Mouse (Mus musculus) CH12.LX (cell line): ENCODE results near the gene Tmem115. TPM values are rescaled to one million over a fixed set of nuclear protein-coding genes. Genes with fewer than 3 reads are reported as not detected.

Experiments used
- DNase-seq: peaks from one replicate; pipeline ENCODE4 v3.0.0-alpha.2; 2013; ENCODE audit errors: extremely low read depth
- H3K27ac ChIP-seq: 2 replicates; pipeline ENCODE4 v1.5.1; 2012; ENCODE audit warnings: low read depth, mild to moderate bottlenecking, control low read depth, moderate library complexity; ENCODE audit not compliant: insufficient read depth
- H3K27me3 ChIP-seq: replicated peaks from 2 replicates; pipeline ENCODE3; 2012; ENCODE audit warnings: inconsistent platforms
- H3K36me3 ChIP-seq, 2 experiments: replicated peaks in 1 of 2; 2 replicates each; pipeline versions ENCODE3 to v1.6.1; 2012; ENCODE audit warnings: inconsistent platforms in 1 of 2, low read length in 1 of 2, mild to moderate bottlenecking in 1 of 2, mixed read lengths in 1 of 2, moderate library complexity in 1 of 2; ENCODE audit not compliant: control insufficient read depth in 1 of 2, insufficient read depth in 1 of 2
- H3K4me1 ChIP-seq, 2 experiments: 2 replicates each; pipeline ENCODE4 v1.6.1; 2012; ENCODE audit warnings: inconsistent platforms in 1 of 2, moderate library complexity in 1 of 2; ENCODE audit not compliant: insufficient read depth in 2 of 2, control insufficient read depth in 1 of 2
- H3K4me2 ChIP-seq: 2 replicates; pipeline ENCODE4 v1.6.1; 2012; ENCODE audit warnings: low read depth, mild to moderate bottlenecking, control low read depth; ENCODE audit not compliant: poor library complexity, insufficient read depth, severe bottlenecking
- H3K4me3 ChIP-seq, 3 experiments: fragments of 150-350 bp in 1 of 3; sonication (generic) in 1 of 3; replicated peaks in 1 of 3; 2 replicates each; pipeline versions ENCODE3 to v1.5.1; 2011 to 2012; ENCODE audit warnings: low read depth in 2 of 3, low read length in 2 of 3, mild to moderate bottlenecking in 2 of 3, moderate library complexity in 2 of 3, control low read depth in 1 of 3, improper control_type of control experiment in 1 of 3, inconsistent platforms in 1 of 3, mixed read lengths in 1 of 3; ENCODE audit not compliant: poor library complexity in 1 of 3
- H3K79me2 ChIP-seq: replicated peaks from 2 replicates; pipeline ENCODE4 v1.6.1; 2012; ENCODE audit warnings: mild to moderate bottlenecking, moderate library complexity; ENCODE audit not compliant: control insufficient read depth, poor library complexity, insufficient read depth, severe bottlenecking; ENCODE audit errors: extremely low read depth
- H3K9ac ChIP-seq: 2 replicates; pipeline ENCODE4 v1.6.1; 2012; ENCODE audit warnings: low read depth, mild to moderate bottlenecking, control low read depth, moderate library complexity; ENCODE audit not compliant: insufficient read depth
- H3K9me3 ChIP-seq: replicated peaks from 2 replicates; pipeline ENCODE3; 2012; ENCODE audit warnings: low read length, inconsistent platforms, mixed read lengths
- CHD1 ChIP-seq: IDR thresholded peaks from 2 replicates; pipeline ENCODE4 v1.6.1; 2012; ENCODE audit warnings: low read depth, low read length, improper control_type of control experiment, inconsistent platforms
- CHD2 ChIP-seq: IDR thresholded peaks from 2 replicates; pipeline ENCODE4 v1.6.1; 2011; ENCODE audit warnings: low read length, improper control_type of control experiment
- CTCF ChIP-seq, 2 experiments: IDR thresholded peaks in 1 of 2; conservative IDR thresholded peaks in 1 of 2; 2 replicates each; pipeline ENCODE4 v1.5.1; 2011 to 2012; ENCODE audit warnings: low read depth in 2 of 2, low read length in 2 of 2, improper control_type of control experiment in 1 of 2, inconsistent platforms in 1 of 2, mild to moderate bottlenecking in 1 of 2, moderate library complexity in 1 of 2
- E2F4 ChIP-seq: IDR thresholded peaks from 2 replicates; pipeline ENCODE4 v1.6.1; 2011; ENCODE audit warnings: low read depth, low read length, improper control_type of control experiment; ENCODE audit not compliant: insufficient replicate concordance
- EP300 ChIP-seq: IDR thresholded peaks from 2 replicates; pipeline ENCODE4 v1.6.1; 2011; ENCODE audit warnings: low read length, improper control_type of control experiment
- ETS1 ChIP-seq: conservative IDR thresholded peaks from 2 replicates; pipeline ENCODE4 v1.6.1; 2012; ENCODE audit warnings: low read depth, mild to moderate bottlenecking, inconsistent platforms, low read length, improper control_type of control experiment, moderate library complexity
- GABPA ChIP-seq: IDR thresholded peaks from 2 replicates; pipeline ENCODE4 v1.6.1; 2012; ENCODE audit warnings: low read depth, low read length, improper control_type of control experiment, inconsistent platforms; ENCODE audit not compliant: insufficient replicate concordance
- JUND ChIP-seq: conservative IDR thresholded peaks from 2 replicates; pipeline ENCODE4 v1.6.1; 2011; ENCODE audit warnings: low read depth, low read length, improper control_type of control experiment
- KAT2A ChIP-seq: IDR thresholded peaks from 2 replicates; pipeline ENCODE4 v1.6.1; 2012; ENCODE audit warnings: low read length, improper control_type of control experiment, inconsistent platforms; ENCODE audit not compliant: insufficient replicate concordance
- MAZ ChIP-seq: IDR thresholded peaks from 2 replicates; pipeline ENCODE4 v1.6.1; 2012; ENCODE audit warnings: low read depth, mild to moderate bottlenecking, inconsistent platforms, low read length, improper control_type of control experiment, moderate library complexity
- MEF2A ChIP-seq: IDR thresholded peaks from 2 replicates; pipeline ENCODE4 v1.6.1; 2014; ENCODE audit warnings: low read depth, mild to moderate bottlenecking, inconsistent platforms, low read length, improper control_type of control experiment, borderline replicate concordance
- MXI1 ChIP-seq: IDR thresholded peaks from 2 replicates; pipeline ENCODE4 v1.6.1; 2011; ENCODE audit warnings: mild to moderate bottlenecking, low read depth, low read length, improper control_type of control experiment
- MYC ChIP-seq: IDR thresholded peaks from 2 replicates; pipeline ENCODE4 v1.6.1; 2011; ENCODE audit warnings: low read depth, mild to moderate bottlenecking, improper control_type of control experiment, low read length
- NELFE ChIP-seq: IDR thresholded peaks from 2 replicates; pipeline ENCODE4 v1.6.1; 2011; ENCODE audit warnings: low read depth, low read length, improper control_type of control experiment
- NRF1 ChIP-seq: IDR thresholded peaks from 2 replicates; pipeline ENCODE4 v1.6.1; 2014; ENCODE audit warnings: low read depth, mild to moderate bottlenecking, inconsistent platforms, low read length, improper control_type of control experiment, moderate library complexity
- PAX5 ChIP-seq: IDR thresholded peaks from 2 replicates; pipeline ENCODE4 v1.6.1; 2012; ENCODE audit warnings: low read length, inconsistent platforms, mixed read lengths
- POLR2A ChIP-seq: IDR thresholded peaks from 2 replicates; pipeline ENCODE4 v1.6.1; 2011; ENCODE audit warnings: low read depth, mild to moderate bottlenecking, improper control_type of control experiment, low read length
- RAD21 ChIP-seq: IDR thresholded peaks from 2 replicates; pipeline ENCODE4 v1.6.1; 2011; ENCODE audit warnings: low read depth, mild to moderate bottlenecking, low read length, improper control_type of control experiment, moderate library complexity
- RCOR1 ChIP-seq: conservative IDR thresholded peaks from 2 replicates; pipeline ENCODE4 v1.6.1; 2012; ENCODE audit warnings: low read depth, mild to moderate bottlenecking, inconsistent platforms, low read length, improper control_type of control experiment
- SMC3 ChIP-seq: IDR thresholded peaks from 2 replicates; pipeline ENCODE4 v1.6.1; 2011; ENCODE audit warnings: low read depth, low read length, improper control_type of control experiment
- TBP ChIP-seq: conservative IDR thresholded peaks from 2 replicates; pipeline ENCODE4 v1.6.1; 2011; ENCODE audit warnings: low read depth, low read length, improper control_type of control experiment
- TCF12 ChIP-seq: IDR thresholded peaks from 2 replicates; pipeline ENCODE4 v1.6.1; 2014; ENCODE audit warnings: low read depth, mild to moderate bottlenecking, inconsistent platforms, low read length, improper control_type of control experiment
- ZC3H11A ChIP-seq: IDR thresholded peaks from 2 replicates; pipeline ENCODE4 v1.6.1; 2012; ENCODE audit warnings: low read depth, mild to moderate bottlenecking, inconsistent platforms, low read length, improper control_type of control experiment
- ZKSCAN1 ChIP-seq: IDR thresholded peaks from 2 replicates; pipeline ENCODE4 v1.6.1; 2012; ENCODE audit warnings: low read depth, inconsistent platforms, low read length, improper control_type of control experiment, borderline replicate concordance
- ZNF384 ChIP-seq: IDR thresholded peaks from 2 replicates; pipeline ENCODE4 v1.6.1; 2012; ENCODE audit warnings: low read depth, low read length, improper control_type of control experiment, inconsistent platforms
- dilution Hi-C: fragments of 300-500 bp; cut with MboI; formaldehyde crosslinking; loops from 2 replicates; pipeline ENCODE4 v1.14.3; 2020; ENCODE audit warnings: low sequenced_read_pairs; ENCODE audit not compliant: extremely low pct_unique_long_range_greater_than_20kb, extremely low pct_ligation_motif_present
- in situ Hi-C: fragments of 300-500 bp; cut with MboI; formaldehyde crosslinking; loops from 3 replicates; pipeline ENCODE4 v1.14.3; 2019; ENCODE audit warnings: low sequenced_read_pairs, low pct_ligation_motif_present, low pct_unique_long_range_greater_than_20kb, mixed read lengths
- polyA plus RNA-seq: library from polyadenylated mRNA; unstranded; fragments of >175 nt; gene quantifications from 2 replicates; pipeline ENCODE4 v1.2.1, GENCODE M21; 2012; ENCODE audit warnings: low read depth; ENCODE audit not compliant: insufficient read length
- total RNA-seq, 2 experiments: library from RNA; depleted of rRNA; stranded (reverse); fragments of 300-350 nt in 1 of 2; fragments of >200 nt in 1 of 2; gene quantifications; 2 replicates each; pipeline ENCODE4 v1.2.3; 2012 to 2014

Gene Tmem115
- total and polyA plus RNA-seq, 3 experiments = 12.6 to 17.9 (median 13.0) TPM

DNA sequence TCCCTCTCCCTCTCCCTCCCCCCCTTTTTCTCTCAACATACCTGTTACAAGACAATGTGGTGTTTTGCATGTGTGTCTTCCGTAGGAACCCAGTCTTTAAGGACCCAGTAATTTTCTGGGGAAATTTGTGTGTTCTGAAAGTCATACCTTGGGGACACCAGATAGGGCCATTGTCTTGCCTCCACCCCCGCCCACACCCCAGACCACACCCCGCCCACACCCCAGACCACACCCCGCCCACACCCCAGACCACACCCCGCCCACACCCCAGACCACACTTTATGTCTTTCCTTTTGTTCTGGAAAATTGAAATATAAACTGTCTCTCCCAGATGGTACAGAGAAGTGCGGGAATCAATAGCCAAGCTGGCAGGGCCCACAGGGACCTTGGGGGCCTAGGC lies 43.1 kb upstream of the Tmem115 start:
- no peaks in the 10 kb centered on the region for H3K36me3 ChIP-seq
- DNase-seq = no peak
- H3K4me1 ChIP-seq = peaks cover 0 to 3% of the 10 kb centered on the region in 2 experiments; a peak in 2 of 4 replicates
- H3K27me3 ChIP-seq = peaks cover 93% of the 10 kb centered on the region
- dilution Hi-C loops (no loop called here), in situ Hi-C loops (loop anchor here (25.0 kb wide), 1 partner anchor 553 kb away; no protein-coding TSS in a partner anchor)
- H3K27ac ChIP-seq = no peak overlapping the region
- no peak overlapping the region for H3K9ac ChIP-seq
- no peaks in the 10 kb centered on the region for H3K79me2 ChIP-seq
- H3K9me3 ChIP-seq = no peaks in the 10 kb centered on the region
- H3K4me2 ChIP-seq = no peak overlapping the region
- TF ChIP-seq MEF2A = no peak
- no peak for TF ChIP-seq TCF12
- TF ChIP-seq NELFE = no peak
- no peak for TF ChIP-seq ZKSCAN1
- TF ChIP-seq KAT2A = no peak
- TF ChIP-seq CHD2 = no peak
- no peak for TF ChIP-seq NRF1
- no peak for TF ChIP-seq SMC3
- H3K4me3 ChIP-seq = no peak overlapping the region

DNA sequence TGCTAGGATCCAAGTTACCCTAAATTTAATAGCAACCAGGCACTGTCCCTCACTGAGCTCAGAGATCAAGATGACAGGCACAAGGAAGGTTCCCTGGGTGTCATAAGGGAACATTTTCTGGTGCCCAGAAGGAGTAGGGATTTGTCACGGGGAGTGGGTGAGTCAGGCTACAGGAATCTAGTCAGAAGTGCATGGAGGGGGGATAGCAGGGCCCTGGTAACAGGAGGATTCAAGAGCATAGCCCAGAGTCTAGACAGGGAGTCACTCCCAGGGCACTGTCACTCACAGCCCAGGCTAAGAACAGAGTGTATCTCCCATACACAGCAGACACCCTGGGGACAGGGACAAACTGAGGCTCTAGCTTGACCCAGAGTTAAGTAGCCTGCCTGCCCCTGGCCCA lies 40.2 kb upstream of the Tmem115 start:
- Histone ChIP-seq H3K79me2 (no peaks in the 10 kb centered on the region), H3K9me3 (no peaks in the 10 kb centered on the region), H3K4me1 (no peaks in the 10 kb centered on the region), H3K36me3 (no peaks in the 10 kb centered on the region), H3K4me2 (no peak overlapping the region), H3K9ac (no peak overlapping the region), H3K4me3 (no peak overlapping the region), H3K27me3 (peaks cover 96% of the 10 kb centered on the region)
- DNase-seq = no peak
- in situ Hi-C loops = loop anchor here (25.0 kb wide), 1 partner anchor 556 kb away; no protein-coding TSS in a partner anchor
- TF ChIP-seq MYC = no peak
- no peak for TF ChIP-seq JUND
- no peak for TF ChIP-seq MXI1
- TF ChIP-seq KAT2A = no peak
- TF ChIP-seq CTCF (conservative IDR thresholded peaks at IDR 0.05 in 1 of 2, IDR thresholded peaks at IDR 0.05 in 1 of 2; ENCODE audit: low read depth in 2 of 2, low read length in 2 of 2) = no peak
- TF ChIP-seq, all 38 proteins: peak for 0
- no peak overlapping the region for H3K27ac ChIP-seq
- dilution Hi-C loops = no loop called here

DNA sequence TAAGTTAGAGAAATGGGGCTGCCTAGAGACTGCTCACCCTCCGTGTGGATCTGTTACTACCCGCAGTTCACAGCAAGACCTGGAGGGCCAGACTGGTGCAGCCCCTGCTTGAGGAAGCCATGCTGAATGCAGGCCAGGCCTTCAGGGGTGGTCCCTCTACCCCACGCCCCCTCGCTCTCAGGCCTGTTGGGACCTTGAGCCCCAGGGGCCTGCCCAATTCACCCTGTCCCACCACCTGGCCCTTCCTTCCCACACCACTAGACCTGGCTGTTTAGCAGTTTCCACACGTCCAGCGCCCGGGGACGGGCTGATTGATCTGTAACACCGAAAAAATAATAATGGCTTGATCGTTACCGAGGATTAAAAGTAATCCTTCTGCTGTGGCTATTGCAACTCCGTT lies 39.5 kb upstream of the Tmem115 start:
- no peak overlapping the region for H3K4me3 ChIP-seq
- in situ Hi-C loops = loop anchor here (25.0 kb wide), 1 partner anchor 557 kb away; no protein-coding TSS in a partner anchor
- no peak for DNase-seq
- dilution Hi-C loops = no loop called here
- H3K27ac ChIP-seq = no peak overlapping the region
- H3K9ac ChIP-seq = no peak overlapping the region
- H3K79me2 ChIP-seq = no peaks in the 10 kb centered on the region
- peaks cover 97% of the 10 kb centered on the region for H3K27me3 ChIP-seq
- no peak overlapping the region for H3K4me2 ChIP-seq
- H3K4me1 ChIP-seq = no peaks in the 10 kb centered on the region
- H3K36me3 ChIP-seq = no peaks in the 10 kb centered on the region
- H3K9me3 ChIP-seq = no peaks in the 10 kb centered on the region
- TF ChIP-seq CTCF (conservative IDR thresholded peaks at IDR 0.05 in 1 of 2, IDR thresholded peaks at IDR 0.05 in 1 of 2; ENCODE audit: low read depth in 2 of 2, low read length in 2 of 2) (no peak), JUND (no peak), TBP (no peak), NRF1 (no peak), RAD21 (no peak), ZC3H11A (no peak), MAZ (no peak), KAT2A (no peak), MYC (no peak), E2F4 (no peak), POLR2A (no peak), CHD1 (no peak), RCOR1 (no peak), NELFE (no peak), GABPA (no peak), ZNF384 (no peak), EP300 (no peak), ETS1 (no peak), PAX5 (no peak)
